Mouse (Mus musculus) induced T-regulatory cell, adult 2 months (primary cell): ENCODE results near the gene Zcchc9.
A peak's percentile ranks its signal among the peaks of the same experiment; 100 is the strongest.

Source experiments
- DNase-seq: peaks from one replicate; pipeline ENCODE4 v3.0.0-alpha.2; 2012; ENCODE audit warnings: low read depth

Zcchc9 gene

GRCm38 (mm10) chr13:91761654-91762445 is 45.7 kb downstream of the Zcchc9 start:
- DNase-seq: no peak

GRCm38 (mm10) chr13:91760302-91761050 is 47.0 kb downstream of the Zcchc9 start:
- no peak for DNase-seq

GRCm38 (mm10) chr13:91759791-91760190 is 47.7 kb downstream of the Zcchc9 start:
- peak; percentile 4 for DNase-seq

- DNase-seq: no peak
These were observed 49.0 kb downstream of the Zcchc9 start for GRCm38 (mm10) chr13:91758316-91759048.

- no peak for DNase-seq
These were observed 51.3 kb downstream of the Zcchc9 start for GRCm38 (mm10) chr13:91756230-91756629.

- DNase-seq: no peak
These were observed 52.7 kb downstream of the Zcchc9 start for GRCm38 (mm10) chr13:91754762-91755161.

- DNase-seq: no peak
These were observed 53.8 kb downstream of the Zcchc9 start for GRCm38 (mm10) chr13:91753724-91754123.

- DNase-seq: peak; percentile 6
These were observed 57.5 kb downstream of the Zcchc9 start for GRCm38 (mm10) chr13:91749981-91750380.

- no peak for DNase-seq
These were observed 59.1 kb downstream of the Zcchc9 start for GRCm38 (mm10) chr13:91748401-91748800.
